Mouse (Mus musculus): ENCODE measurements around the gene Serpina3k.

DNA sequence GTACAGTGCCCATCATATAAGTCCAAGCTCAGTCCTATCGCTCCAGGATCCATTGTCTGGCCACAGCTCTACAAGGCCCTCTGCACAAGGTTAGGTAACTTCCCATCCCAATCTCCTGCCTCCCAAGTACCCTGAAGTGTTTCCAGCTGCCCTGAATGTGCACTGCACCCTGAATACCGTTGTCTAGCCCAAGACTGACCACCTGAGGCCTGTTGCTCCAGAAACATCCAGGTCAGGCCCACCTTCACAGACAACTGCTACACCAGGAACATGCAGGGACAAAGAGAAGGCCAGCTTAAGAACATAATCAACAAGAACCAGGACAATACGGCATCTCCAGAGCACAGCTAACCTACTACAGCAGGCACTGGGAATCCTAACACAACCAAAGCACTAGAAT is 31.7 kb downstream of the Serpina3k start:
- no peak for TF ChIP-seq POLR2A (IDR thresholded peaks at IDR 0.05; ENCODE audit: low read depth, low read length)
- TF ChIP-seq CTCF (conservative IDR thresholded peaks at IDR 0.05; ENCODE audit: insufficient read depth, insufficient read length, low read depth, low read length): no peak
